Mouse (Mus musculus): ENCODE measurements around the gene Hipk3. TPM values are rescaled to one million over a fixed set of nuclear protein-coding genes. Genes with fewer than 3 reads are reported as not detected.

Gene Hipk3
- 13.6 and 16.5 TPM in 2 replicates for polyA plus RNA-seq (2016; fragmentation: Nextera tagmentation; extraction: Ambion mirVana)

GRCm38 (mm10) chr2:104493951-104494800 is at the start of gene Hipk3:
Gene Hipk3 (minus strand): TSS chr2:104494446.
- no peaks in the 10 kb centered on the region for H3K36me3 ChIP-seq
- ATAC-seq (ENCODE audit: low FRiP score) = peak; percentile 91
- peaks cover 6% of the 10 kb centered on the region for H3K4me1 ChIP-seq
- peak within 1 kb of the TSS; percentile 84 for H3K4me2 ChIP-seq (replicated peaks)
- H3K27me3 ChIP-seq = no peaks in the 10 kb centered on the region; the same call in 1 of the 2 replicates
- under 1% methylated on average over 69 of the region's 98 CpGs for WGBS
- H3K27ac ChIP-seq = peak within 1 kb of the TSS; percentile 99
- peak within 1 kb of the TSS; percentile 96 for H3K9ac ChIP-seq
- peak within 1 kb of the TSS; percentile 90 for H3K4me3 ChIP-seq
- no peaks in the 10 kb centered on the region for H3K9me3 ChIP-seq (replicated peaks)

- ATAC-seq (ENCODE audit: low FRiP score) = no peak
- H3K27me3 ChIP-seq = no peaks in the 10 kb centered on the region
- H3K36me3 ChIP-seq = no peaks in the 10 kb centered on the region
- no peaks in the 10 kb centered on the region for H3K4me1 ChIP-seq
- no peak overlapping the region for H3K4me3 ChIP-seq
- WGBS = 66% methylated on average over 2 of the region's 2 CpGs
- no peak overlapping the region for H3K4me2 ChIP-seq (replicated peaks)
- no peaks in the 10 kb centered on the region for H3K9me3 ChIP-seq (replicated peaks)
- H3K9ac ChIP-seq = no peak overlapping the region
- no peak overlapping the region for H3K27ac ChIP-seq
Observed at GRCm38 (mm10) chr2:104540286-104540685, 46.0 kb upstream of the Hipk3 start.

GRCm38 (mm10) chr2:104534751-104535150 is 40.5 kb upstream of the Hipk3 start:
- no peak for ATAC-seq (ENCODE audit: low FRiP score)
- H3K9ac ChIP-seq = no peak overlapping the region
- H3K4me1 ChIP-seq = no peaks in the 10 kb centered on the region
- H3K9me3 ChIP-seq (replicated peaks) = no peaks in the 10 kb centered on the region
- H3K27me3 ChIP-seq = no peaks in the 10 kb centered on the region
- no peak overlapping the region for H3K4me2 ChIP-seq (replicated peaks)
- WGBS = 94% methylated on average over 3 of the region's 3 CpGs
- no peaks in the 10 kb centered on the region for H3K36me3 ChIP-seq
- H3K4me3 ChIP-seq = no peak overlapping the region
- no peak overlapping the region for H3K27ac ChIP-seq

GRCm38 (mm10) chr2:104532548-104532947 is 38.3 kb upstream of the Hipk3 start:
- Histone ChIP-seq H3K27me3 (no peaks in the 10 kb centered on the region), H3K4me2 (replicated peaks) (no peak overlapping the region), H3K27ac (no peak overlapping the region), H3K9ac (no peak overlapping the region), H3K4me3 (no peak overlapping the region), H3K9me3 (replicated peaks) (no peaks in the 10 kb centered on the region), H3K36me3 (no peaks in the 10 kb centered on the region), H3K4me1 (no peaks in the 10 kb centered on the region)
- WGBS = 77% methylated on average over 1 of the region's 1 CpGs
- ATAC-seq (ENCODE audit: low FRiP score) = no peak

GRCm38 (mm10) chr2:104526559-104526958 is 32.3 kb upstream of the Hipk3 start:
- Histone ChIP-seq H3K27me3 (no peaks in the 10 kb centered on the region), H3K4me1 (no peaks in the 10 kb centered on the region), H3K9ac (no peak overlapping the region), H3K4me3 (no peak overlapping the region), H3K9me3 (replicated peaks) (no peaks in the 10 kb centered on the region), H3K27ac (no peak overlapping the region), H3K36me3 (no peaks in the 10 kb centered on the region), H3K4me2 (replicated peaks) (no peak overlapping the region)
- 78% methylated on average over 3 of the region's 3 CpGs for WGBS
- no peak for ATAC-seq (ENCODE audit: low FRiP score)

GRCm38 (mm10) chr2:104525506-104525905 is 31.3 kb upstream of the Hipk3 start:
- ATAC-seq (ENCODE audit: low FRiP score) = no peak
- Histone ChIP-seq H3K4me1 (no peaks in the 10 kb centered on the region), H3K36me3 (no peaks in the 10 kb centered on the region), H3K27ac (no peak overlapping the region), H3K4me3 (no peak overlapping the region), H3K9me3 (replicated peaks) (no peaks in the 10 kb centered on the region), H3K4me2 (replicated peaks) (no peak overlapping the region), H3K9ac (no peak overlapping the region), H3K27me3 (no peaks in the 10 kb centered on the region)
- 81% methylated on average over 5 of the region's 5 CpGs for WGBS

GRCm38 (mm10) chr2:104511622-104512021 is 17.4 kb upstream of the Hipk3 start:
- H3K27ac ChIP-seq = no peak overlapping the region
- H3K9me3 ChIP-seq (replicated peaks) = no peaks in the 10 kb centered on the region
- H3K4me3 ChIP-seq = no peak overlapping the region
- H3K27me3 ChIP-seq = no peaks in the 10 kb centered on the region
- no peaks in the 10 kb centered on the region for H3K36me3 ChIP-seq
- ATAC-seq (ENCODE audit: low FRiP score) = no peak
- no peaks in the 10 kb centered on the region for H3K4me1 ChIP-seq
- H3K9ac ChIP-seq = no peak overlapping the region
- WGBS = 82% methylated on average over 8 of the region's 8 CpGs
- no peak overlapping the region for H3K4me2 ChIP-seq (replicated peaks)

- H3K4me1 ChIP-seq = no peaks in the 10 kb centered on the region
- H3K27me3 ChIP-seq = no peaks in the 10 kb centered on the region
- H3K4me2 ChIP-seq (replicated peaks) = no peak overlapping the region
- no peak overlapping the region for H3K27ac ChIP-seq
- WGBS = 65% methylated on average over 3 of the region's 3 CpGs
- no peaks in the 10 kb centered on the region for H3K9me3 ChIP-seq (replicated peaks)
- ATAC-seq (ENCODE audit: low FRiP score) = no peak
- no peak overlapping the region for H3K9ac ChIP-seq
- no peaks in the 10 kb centered on the region for H3K36me3 ChIP-seq
- H3K4me3 ChIP-seq = no peak overlapping the region
Observed at GRCm38 (mm10) chr2:104502388-104502787, 8.1 kb upstream of the Hipk3 start.

- no peaks in the 10 kb centered on the region; the same call in 1 of the 2 replicates for H3K27me3 ChIP-seq
- no peaks in the 10 kb centered on the region for H3K4me1 ChIP-seq
- no peaks in the 10 kb centered on the region for H3K36me3 ChIP-seq
- 90% methylated on average over 2 of the region's 2 CpGs for WGBS
- H3K4me2 ChIP-seq (replicated peaks) = no peak overlapping the region
- H3K9me3 ChIP-seq (replicated peaks) = no peaks in the 10 kb centered on the region
- no peak for ATAC-seq (ENCODE audit: low FRiP score)
- H3K4me3 ChIP-seq = no peak overlapping the region
- H3K9ac ChIP-seq = no peak overlapping the region
- no peak overlapping the region for H3K27ac ChIP-seq
Observed at GRCm38 (mm10) chr2:104501091-104501490, 6.8 kb upstream of the Hipk3 start.

GRCm38 (mm10) chr2:104497771-104498170 is 3.5 kb upstream of the Hipk3 start:
- Histone ChIP-seq H3K4me1 (peaks cover 6% of the 10 kb centered on the region), H3K36me3 (no peaks in the 10 kb centered on the region), H3K9me3 (replicated peaks) (no peaks in the 10 kb centered on the region), H3K4me3 (no peak overlapping the region), H3K27ac (no peak overlapping the region), H3K27me3 (no peaks in the 10 kb centered on the region; the same call in 1 of the 2 replicates), H3K9ac (no peak overlapping the region), H3K4me2 (replicated peaks) (no peak overlapping the region)
- WGBS = 47% methylated on average over 4 of the region's 4 CpGs
- no peak for ATAC-seq (ENCODE audit: low FRiP score)

GRCm38 (mm10) chr2:104497231-104497630 is 3.0 kb upstream of the Hipk3 start:
- no peak for ATAC-seq (ENCODE audit: low FRiP score)
- Histone ChIP-seq H3K4me1 (peaks cover 6% of the 10 kb centered on the region), H3K9me3 (replicated peaks) (no peaks in the 10 kb centered on the region), H3K4me2 (replicated peaks) (no peak overlapping the region), H3K36me3 (no peaks in the 10 kb centered on the region), H3K27ac (no peak overlapping the region), H3K4me3 (no peak overlapping the region), H3K27me3 (no peaks in the 10 kb centered on the region; the same call in 1 of the 2 replicates), H3K9ac (no peak overlapping the region)
- WGBS = 97% methylated on average over 2 of the region's 2 CpGs

GRCm38 (mm10) chr2:104496206-104496605 is 2.0 kb upstream of the Hipk3 start:
- Histone ChIP-seq H3K9me3 (replicated peaks) (no peaks in the 10 kb centered on the region), H3K4me3 (no peak overlapping the region), H3K4me2 (replicated peaks) (no peak overlapping the region), H3K4me1 (peaks cover 6% of the 10 kb centered on the region), H3K9ac (no peak overlapping the region), H3K36me3 (no peaks in the 10 kb centered on the region), H3K27me3 (no peaks in the 10 kb centered on the region; the same call in 1 of the 2 replicates), H3K27ac (no peak overlapping the region)
- WGBS = 57% methylated on average over 5 of the region's 5 CpGs
- ATAC-seq (ENCODE audit: low FRiP score) = no peak

GRCm38 (mm10) chr2:104494801-104495185 is 547 bp upstream of the Hipk3 start:
- WGBS = 8% methylated on average over 9 of the region's 9 CpGs

More at GRCm38 (mm10) chr2:104494801-104495185, 547 bp upstream of the Hipk3 start:
- H3K4me3 ChIP-seq = peak overlapping the region; percentile 90
- peak overlapping the region; percentile 99 for H3K27ac ChIP-seq
- peak overlapping the region; percentile 96 for H3K9ac ChIP-seq
- H3K27me3 ChIP-seq = no peaks in the 10 kb centered on the region; the same call in 1 of the 2 replicates
- peak overlapping the region; percentile 84 for H3K4me2 ChIP-seq (replicated peaks)
- H3K36me3 ChIP-seq = no peaks in the 10 kb centered on the region
- H3K4me1 ChIP-seq = peaks cover 6% of the 10 kb centered on the region
- H3K9me3 ChIP-seq (replicated peaks) = no peaks in the 10 kb centered on the region
- no peak for ATAC-seq (ENCODE audit: low FRiP score)

All from hindbrain, embryonic 12.5 days (tissue).